Mouse (Mus musculus) olfactory bulb, adult 2 months (tissue): ENCODE measurements around the gene Gtpbp3. TPM values are rescaled to one million over a fixed set of nuclear protein-coding genes. Genes with fewer than 3 reads are reported as not detected.
A peak's percentile ranks its signal among the peaks of the same experiment; 100 is the strongest.
"Not testable (repeated sequence)": the region's sequence is repeated elsewhere in the genome, so short reads cannot be mapped to it uniquely, and the experiment has no call there.

ENCODE experiments used
- H3K27ac ChIP-seq: fragments of 200-500 bp; 2 replicates; pipeline ENCODE4 v1.5.1; 2012; ENCODE audit warnings: low read depth, low read length; ENCODE audit not compliant: insufficient read depth
- H3K4me1 ChIP-seq: fragments of 200-500 bp; 2 replicates; pipeline ENCODE4 v1.6.1; 2012; ENCODE audit warnings: low read length; ENCODE audit not compliant: control insufficient read depth, insufficient read depth
- H3K4me3 ChIP-seq: fragments of 200-500 bp; 2 replicates; pipeline ENCODE4 v1.5.1; 2012; ENCODE audit warnings: mild to moderate bottlenecking, low read depth, low read length, moderate library complexity; ENCODE audit not compliant: insufficient read depth
- CTCF ChIP-seq: fragments of 200-500 bp; IDR thresholded peaks from 2 replicates; pipeline ENCODE4 v1.5.1; 2012; ENCODE audit warnings: low read depth, mild to moderate bottlenecking, low read length, moderate library complexity; ENCODE audit not compliant: insufficient read depth
- POLR2A ChIP-seq: fragments of 200-500 bp; IDR thresholded peaks from 2 replicates; pipeline ENCODE4 v1.6.1; 2012; ENCODE audit warnings: mild to moderate bottlenecking, low read depth, low read length, moderate library complexity; ENCODE audit not compliant: insufficient read depth
- WGBS: fragments of 180-500 bp; shearing (Covaris S2); methylation state at CpG from one replicate; pipeline ENCODE4 v1.1.7; 2018; 5-methylcytosine and 5-hydroxymethylcytosine counted together
- polyA plus RNA-seq: library from polyadenylated mRNA; stranded (reverse); fragments of >200 nt; gene quantifications from 2 replicates; pipeline ENCODE4 v1.2.4, GENCODE M21; 2012; ENCODE audit warnings: low replicate concordance; ENCODE audit not compliant: missing spikeins, insufficient read depth, insufficient read length

Gene Gtpbp3
- polyA plus RNA-seq, 1 experiment: not detected

DNA sequence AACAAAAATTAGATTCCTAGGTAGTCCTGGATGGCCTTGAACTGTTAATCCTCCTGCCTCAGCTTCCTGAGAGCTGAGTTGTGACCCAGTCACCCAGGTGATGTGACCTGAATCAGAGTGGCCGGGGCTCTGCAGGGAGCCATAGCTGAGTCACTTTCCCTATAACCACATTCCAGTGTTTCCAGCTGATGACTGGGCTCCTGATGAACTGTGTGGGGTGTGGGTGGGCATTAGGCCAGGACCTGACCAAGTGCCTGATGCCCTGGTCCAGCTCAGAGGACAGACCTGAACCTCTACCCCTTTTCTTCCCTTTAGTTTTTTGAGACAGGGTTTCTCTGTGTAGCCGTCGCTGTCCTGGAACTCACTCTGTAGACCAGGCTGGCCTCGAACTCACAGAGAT lies 17.4 kb downstream of the Gtpbp3 start:
- no peak overlapping the region for H3K4me3 ChIP-seq
- WGBS: 94% methylated on average over 4 of the region's 4 CpGs
- H3K4me1 ChIP-seq: peaks cover 8% of the 10 kb centered on the region; the same call in 1 of the 2 replicates
- TF ChIP-seq CTCF (no peak), POLR2A (no peak)
- H3K27ac ChIP-seq: no peak overlapping the region

DNA sequence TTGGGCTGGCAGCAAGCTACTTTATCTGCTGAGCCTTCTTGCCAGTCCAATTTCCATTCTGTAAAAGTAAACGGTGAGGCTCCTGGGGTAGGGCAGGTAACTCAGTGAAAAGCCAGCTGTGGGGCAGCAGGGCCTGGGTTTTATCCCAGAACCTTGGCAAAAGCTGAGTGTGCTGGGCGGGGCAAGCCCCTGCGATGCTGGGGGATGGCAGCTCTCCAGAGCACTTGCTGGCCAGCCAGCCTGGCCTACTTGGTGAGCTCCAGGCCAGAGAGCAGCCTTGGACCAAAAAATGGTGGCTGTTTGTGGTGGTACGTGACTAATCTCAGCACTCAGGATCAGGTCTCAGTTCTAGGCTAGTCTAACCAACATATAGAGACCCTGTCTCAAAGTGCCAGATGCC lies 18.1 kb downstream of the Gtpbp3 start:
- Histone ChIP-seq H3K27ac (no peak overlapping the region), H3K4me3 (no peak overlapping the region), H3K4me1 (peaks cover 8% of the 10 kb centered on the region; the same call in 1 of the 2 replicates)
- no peak for TF ChIP-seq POLR2A
- 57% methylated on average over 4 of the region's 4 CpGs for WGBS

DNA sequence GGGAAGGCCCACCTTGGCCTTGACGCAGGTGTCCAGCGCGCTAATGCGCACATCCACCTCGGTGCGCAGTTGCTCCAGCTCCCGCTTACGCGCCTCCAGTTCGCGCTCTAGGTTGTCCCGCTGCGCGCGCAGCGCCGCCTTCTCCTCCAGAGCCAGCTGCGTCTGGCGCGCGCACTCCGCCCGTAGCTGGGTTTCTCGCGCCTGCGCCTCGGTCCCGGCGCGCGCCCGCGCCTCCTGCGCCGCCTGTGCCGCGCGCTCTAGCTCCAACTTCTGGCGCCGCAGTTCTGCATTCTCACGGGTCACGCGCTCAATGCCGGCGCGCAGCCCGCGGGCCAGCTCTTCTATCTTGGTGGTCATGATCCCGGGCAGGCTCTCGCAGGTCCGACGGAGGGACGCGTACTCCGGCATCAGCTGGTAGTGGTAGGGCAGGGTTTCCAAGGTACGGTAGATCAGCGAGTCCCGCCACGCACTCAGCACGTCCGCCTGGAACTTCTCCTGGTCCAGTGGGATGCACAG lies 19.7 kb downstream of the Gtpbp3 start:
- peak overlapping the region; percentile 55 for H3K4me3 ChIP-seq
- H3K4me1 ChIP-seq: peaks cover 8% of the 10 kb centered on the region; the same call in 1 of the 2 replicates
- WGBS: under 1% methylated on average over 61 of the region's 61 CpGs
- TF ChIP-seq CTCF (no peak), POLR2A (0 out of 2 replicates have a peak, but pooled peaks have one; percentile 35)
- H3K27ac ChIP-seq: no peak overlapping the region

DNA sequence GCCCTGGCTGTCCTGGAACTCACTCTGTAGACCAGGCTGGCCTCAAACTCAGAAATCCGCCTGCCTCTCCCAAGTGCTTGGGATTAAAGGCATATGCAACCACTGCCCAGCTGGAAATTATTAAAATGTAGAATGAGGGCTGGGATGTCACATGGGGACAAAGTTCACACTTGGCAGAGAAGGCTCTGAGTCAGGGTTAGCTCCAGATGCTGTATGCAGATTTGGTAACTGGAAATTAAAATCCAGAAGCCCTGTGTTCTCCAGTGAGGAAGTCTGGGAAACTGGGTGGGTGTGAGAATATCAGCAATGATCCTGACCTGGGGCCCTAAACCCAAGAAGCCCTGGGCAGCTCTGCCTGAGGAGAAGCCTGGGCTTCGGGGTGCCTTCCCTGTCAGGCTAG lies 21.4 kb downstream of the Gtpbp3 start:
- H3K4me3 ChIP-seq: no peak overlapping the region
- 74% methylated on average over 2 of the region's 2 CpGs for WGBS
- TF ChIP-seq POLR2A (no peak), CTCF (no peak)
- H3K4me1 ChIP-seq: peaks cover 8% of the 10 kb centered on the region; the same call in 1 of the 2 replicates
- no peak overlapping the region for H3K27ac ChIP-seq

DNA sequence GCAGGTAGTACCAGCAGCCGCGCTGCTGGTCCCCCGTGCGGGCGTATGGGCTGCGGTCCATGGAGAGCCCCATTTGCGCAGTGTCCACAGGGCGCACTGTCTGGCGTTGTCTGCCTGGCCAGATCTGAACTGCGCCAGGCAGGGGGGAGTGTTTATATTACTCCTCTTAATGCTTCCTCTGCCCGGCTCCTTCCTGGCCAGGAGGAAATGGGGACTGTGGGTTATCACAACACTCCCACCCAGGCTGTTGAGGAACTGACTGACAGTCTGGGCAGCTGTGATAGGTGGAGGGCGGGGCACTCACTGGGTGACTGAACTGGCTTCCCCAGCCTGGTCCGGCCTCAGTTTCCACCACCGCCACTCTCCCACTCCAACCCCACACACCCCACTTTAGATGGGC lies 23.7 kb downstream of the Gtpbp3 start, which contains the start of gene Plvap:
TSS of gene Plvap (minus strand) at position 109 of the 400 bp plus-strand sequence.
- TF ChIP-seq CTCF: no peak
- H3K4me3 ChIP-seq: no peak within 1 kb of the TSS
- no peak within 1 kb of the TSS for H3K27ac ChIP-seq
- WGBS: 80% methylated on average over 14 of the region's 14 CpGs
- peaks cover 8% of the 10 kb centered on the region; the same call in 1 of the 2 replicates for H3K4me1 ChIP-seq

DNA sequence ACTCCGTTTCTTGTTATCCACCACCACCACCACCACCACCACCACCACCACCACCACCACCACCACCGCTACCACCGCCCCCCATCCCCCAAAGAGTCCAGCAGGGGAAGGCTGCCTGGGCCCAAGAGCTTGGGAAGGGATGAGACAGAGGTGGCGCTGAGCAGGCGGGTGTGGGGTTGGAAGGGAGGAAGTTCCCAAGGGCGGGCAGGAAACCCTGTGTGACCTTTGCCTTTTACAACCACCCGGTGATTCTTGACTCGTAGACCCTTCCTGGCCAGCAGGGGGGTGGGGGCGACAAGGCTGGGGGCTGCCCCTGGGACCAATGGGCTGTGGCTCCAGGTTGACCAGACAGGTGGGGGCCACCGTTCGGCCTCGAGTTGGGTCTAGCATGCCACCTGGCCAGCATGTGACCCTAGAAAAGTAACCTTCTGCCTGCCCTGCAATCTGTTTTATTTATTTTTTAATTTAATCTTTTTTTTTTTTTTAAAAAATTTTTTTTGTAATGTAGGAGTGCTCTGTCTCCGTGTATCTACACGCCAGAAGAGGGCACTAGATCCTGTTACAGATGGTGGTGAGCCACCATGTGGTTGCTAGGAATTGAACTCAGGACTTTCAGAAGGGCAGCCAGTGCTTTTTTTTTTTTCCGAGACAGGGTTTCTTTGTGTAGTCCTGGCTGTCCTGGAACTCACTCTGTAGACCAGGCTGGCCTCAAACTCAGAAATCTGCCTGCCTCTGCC lies 25.3 kb downstream of the Gtpbp3 start:
- H3K4me3 ChIP-seq: no peak overlapping the region
- H3K4me1 ChIP-seq: peaks cover 6% of the 10 kb centered on the region; the same call in 1 of the 2 replicates
- 73% methylated on average over 15 of the region's 15 CpGs for WGBS
- TF ChIP-seq CTCF (no peak), POLR2A (no peak)
- H3K27ac ChIP-seq: no peak overlapping the region

DNA sequence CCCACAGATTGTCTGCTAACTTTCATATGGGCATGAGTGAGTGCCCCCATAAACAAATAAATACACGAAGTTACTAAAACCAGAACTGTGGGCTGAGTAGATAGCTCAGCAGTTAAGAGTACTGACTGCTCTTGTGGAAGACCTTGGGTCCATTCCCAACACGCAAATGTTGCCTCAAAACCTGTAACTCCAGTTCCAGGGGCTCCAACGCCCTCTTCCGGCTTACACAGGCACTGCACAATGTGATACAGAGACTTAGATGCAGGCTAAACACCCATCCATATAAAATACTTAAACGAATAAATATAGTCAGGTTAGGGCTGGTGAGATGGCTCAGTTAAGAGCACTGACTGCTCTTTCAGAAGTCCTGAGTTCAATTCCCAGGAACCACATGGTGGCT lies 27.1 kb downstream of the Gtpbp3 start:
- Histone ChIP-seq H3K4me1 (no peaks in the 10 kb centered on the region), H3K4me3 (no peak overlapping the region), H3K27ac (no peak overlapping the region)
- 63% methylated on average over 5 of the region's 5 CpGs for WGBS
- TF ChIP-seq POLR2A (no peak), CTCF (no peak)

DNA sequence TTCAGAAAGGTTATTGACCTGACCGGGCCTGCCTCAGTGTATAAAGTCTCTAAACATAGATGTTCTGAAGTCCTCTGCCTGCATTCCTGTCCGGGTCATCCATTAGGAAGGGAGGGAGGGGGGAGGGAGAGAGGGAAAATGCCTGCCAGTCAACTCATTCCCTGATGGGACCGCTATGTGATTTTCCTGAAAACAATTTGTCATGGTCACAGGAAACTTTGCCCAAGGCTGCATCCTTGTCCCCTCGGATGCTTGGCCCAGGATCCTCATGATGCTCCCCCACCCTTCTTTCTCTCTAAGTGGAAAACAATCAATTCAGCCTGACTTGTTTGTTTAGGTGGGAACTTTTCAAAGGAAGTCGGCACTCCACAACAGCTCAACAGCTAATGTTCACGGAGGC lies 28.9 kb downstream of the Gtpbp3 start:
- Histone ChIP-seq H3K27ac (no peak overlapping the region), H3K4me1 (0 out of 2 replicates have a peak, but pooled peaks cover 3% of the 10 kb centered on the region), H3K4me3 (no peak overlapping the region)
- 51% methylated on average over 6 of the region's 6 CpGs for WGBS
- TF ChIP-seq POLR2A (no peak), CTCF (no peak)

DNA sequence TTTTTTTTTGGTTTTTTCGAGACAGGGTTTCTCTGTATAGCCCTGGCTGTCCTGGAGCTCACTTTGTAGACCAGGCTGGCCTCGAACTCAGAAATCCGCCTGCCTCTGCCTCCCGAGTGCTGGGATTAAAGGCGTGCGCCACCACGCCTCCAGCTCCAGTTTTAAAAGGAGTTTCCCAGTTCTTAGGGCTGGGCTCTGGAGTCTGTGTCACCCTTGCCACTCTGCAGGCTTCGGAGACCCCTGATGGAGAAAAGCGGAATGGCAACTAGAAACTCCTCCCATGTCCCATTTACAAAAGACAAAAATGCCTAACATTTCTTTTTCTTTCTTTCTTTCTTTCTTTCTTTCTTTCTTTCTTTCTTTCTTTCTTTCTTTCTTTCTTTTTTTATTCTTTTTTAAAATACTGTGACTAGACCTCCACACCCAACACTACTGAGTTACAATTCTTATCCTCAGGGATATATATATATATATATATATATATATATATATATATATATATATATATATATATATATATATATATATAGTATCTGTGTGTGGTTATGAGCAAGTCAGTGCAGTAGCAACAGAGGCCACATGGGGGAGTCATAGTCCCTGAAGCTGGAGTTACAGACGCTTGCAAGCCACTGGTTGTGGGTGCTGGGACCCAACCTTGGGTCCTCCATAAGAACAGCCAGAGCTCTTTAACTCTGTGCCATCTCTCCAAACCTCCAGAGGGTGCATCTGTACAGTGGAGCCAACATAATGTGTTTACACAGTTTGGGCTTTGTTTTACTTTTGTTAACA lies 31.3 kb downstream of the Gtpbp3 start:
- not testable (repeated sequence) for H3K4me1 ChIP-seq, H3K27ac ChIP-seq, H3K4me3 ChIP-seq
- 27% methylated on average over 9 of the region's 10 CpGs for WGBS
- 0 out of 2 replicates have a peak, but pooled peaks have one; percentile 23 for TF ChIP-seq CTCF
